Mouse (Mus musculus) adrenal gland, adult 10 weeks (tissue): ENCODE results near the gene Cacna2d2. TPM values are rescaled to one million over a fixed set of nuclear protein-coding genes. Genes with fewer than 3 reads are reported as not detected.

Experiments
- polyA plus RNA-seq: library from polyadenylated mRNA; stranded (reverse); fragments of 350-450 nt; fragmentation: Illumina TruSeq; extraction: RNeasy Lipid Tissue Mini Kit (QIAGEN cat#74804); gene quantifications from one replicate; pipeline ENCODE4 v1.2.3, GENCODE M21; 2014; ENCODE audit warnings: low read depth, low replicate concordance

Cacna2d2 gene
- 0.76 TPM for polyA plus RNA-seq

GRCm38 (mm10) chr9:107399491-107399971 is at the start of gene Cacna2d2:
TSS of gene Cacna2d2 (plus strand) at chr9:107399612.

GRCm38 (mm10) chr9:107533791-107534407 is 134.5 kb downstream of the Cacna2d2 start, which contains the start of gene Tmem115:
TSS of gene Tmem115 (plus strand) at chr9:107533945.

GRCm38 (mm10) chr9:107541474-107542351 is 142.3 kb downstream of the Cacna2d2 start, which contains the start of the genes Cyb561d2 and Nprl2:
TSS of gene Cyb561d2 (minus strand) at chr9:107542193.
TSS of gene Nprl2 (plus strand) at chr9:107542226.

GRCm38 (mm10) chr9:107547026-107547425 is 147.6 kb downstream of the Cacna2d2 start, which contains the start of gene Zmynd10:
TSS of gene Zmynd10 (plus strand) at chr9:107547298.

GRCm38 (mm10) chr9:107551117-107551889 is 151.9 kb downstream of the Cacna2d2 start, which contains the start of gene Rassf1:
TSS of gene Rassf1 (plus strand) at chr9:107551555.

GRCm38 (mm10) chr9:107563029-107563581 is 163.7 kb downstream of the Cacna2d2 start, which contains the start of gene Tusc2:
TSS of gene Tusc2 (plus strand) at chr9:107563255.

GRCm38 (mm10) chr9:107567702-107568319 is 168.4 kb downstream of the Cacna2d2 start, which contains the start of gene Hyal2:
TSS of gene Hyal2 (plus strand) at chr9:107567945.

GRCm38 (mm10) chr9:107576357-107577107 is 177.1 kb downstream of the Cacna2d2 start, which contains the start of gene Hyal1:
TSS of gene Hyal1 (plus strand) at chr9:107576927.

GRCm38 (mm10) chr9:107578587-107578986 is 179.2 kb downstream of the Cacna2d2 start, which contains the start of gene Naa80:
TSS of gene Naa80 (plus strand) at chr9:107578887.

Other genes with a start within 250 kb of the Cacna2d2 start
- 1.6 TPM for gene Dock3, start 167.7 kb upstream of the Cacna2d2 start, polyA plus RNA-seq
- 6.9 TPM for gene Mapkapk3, start 109.7 kb upstream of the Cacna2d2 start, polyA plus RNA-seq
- 0.58 TPM for gene Cish, start 103.6 kb upstream of the Cacna2d2 start, polyA plus RNA-seq
- gene Hemk1, start 61.3 kb upstream of the Cacna2d2 start, polyA plus RNA-seq: 2.3 TPM
- gene 6430571L13Rik, start 59.0 kb upstream of the Cacna2d2 start, polyA plus RNA-seq: not detected
- 0.23 TPM for gene Tmem115, start 134.3 kb downstream of the Cacna2d2 start, polyA plus RNA-seq
- gene Cyb561d2, start 142.6 kb downstream of the Cacna2d2 start, polyA plus RNA-seq: 4.6 TPM
- gene Nprl2, start 142.6 kb downstream of the Cacna2d2 start, polyA plus RNA-seq: 1.8 TPM
- gene Zmynd10, start 147.7 kb downstream of the Cacna2d2 start, polyA plus RNA-seq: not detected
- gene Rassf1, start 151.9 kb downstream of the Cacna2d2 start, polyA plus RNA-seq: 8.9 TPM
- 30.0 TPM for gene Tusc2, start 163.6 kb downstream of the Cacna2d2 start, polyA plus RNA-seq
- gene Hyal2, start 168.3 kb downstream of the Cacna2d2 start, polyA plus RNA-seq: 0.76 TPM
- 3.5 TPM for gene Hyal1, start 177.3 kb downstream of the Cacna2d2 start, polyA plus RNA-seq
- 2.7 TPM for gene Naa80, start 179.3 kb downstream of the Cacna2d2 start, polyA plus RNA-seq
- not detected for gene Hyal3, start 181.2 kb downstream of the Cacna2d2 start, polyA plus RNA-seq
- gene Ifrd2, start 188.0 kb downstream of the Cacna2d2 start, polyA plus RNA-seq: 21.9 TPM
- gene Sema3b, start 209.6 kb downstream of the Cacna2d2 start, polyA plus RNA-seq: 0.70 TPM
- gene Gnai2, start 235.8 kb downstream of the Cacna2d2 start, polyA plus RNA-seq: 34.5 TPM